Mouse (Mus musculus) heart, adult 2 months (tissue): ENCODE results near the gene Igfbp4. TPM values are rescaled to one million over a fixed set of nuclear protein-coding genes. Genes with fewer than 3 reads are reported as not detected.

Experiments
- DNase-seq, 2 experiments: peaks; one replicate each; pipeline ENCODE4 v3.0.0; 2021
- H3K27ac ChIP-seq: fragments of 200-600 bp; 2 replicates; pipeline ENCODE4 v1.8.1; 2022
- H3K27me3 ChIP-seq: fragments of 200-500 bp; 2 replicates; pipeline ENCODE4 v1.6.1; 2012; ENCODE audit warnings: mild to moderate bottlenecking, low read length, inconsistent platforms, mixed read lengths; ENCODE audit not compliant: control insufficient read depth, insufficient read depth
- H3K36me3 ChIP-seq: fragments of 200-500 bp; 2 replicates; pipeline ENCODE4 v1.6.1; 2012; ENCODE audit warnings: low read length, inconsistent platforms; ENCODE audit not compliant: control insufficient read depth, insufficient read depth
- H3K4me1 ChIP-seq: fragments of 200-500 bp; 2 replicates; pipeline ENCODE4 v1.6.1; 2011; ENCODE audit warnings: low read length; ENCODE audit not compliant: control insufficient read depth, insufficient read depth
- H3K4me3 ChIP-seq: fragments of 200-600 bp; 2 replicates; pipeline ENCODE4 v1.8.1; 2022
- H3K79me2 ChIP-seq: fragments of 200-500 bp; replicated peaks from 2 replicates; pipeline ENCODE4 v1.6.1; 2012; ENCODE audit warnings: mild to moderate bottlenecking, inconsistent platforms, low read length, moderate library complexity, mixed read lengths; ENCODE audit not compliant: control insufficient read depth, insufficient read depth
- H3K9ac ChIP-seq: fragments of 200-500 bp; 2 replicates; pipeline ENCODE4 v1.6.1; 2012; ENCODE audit warnings: low read depth, mild to moderate bottlenecking, control low read depth, inconsistent platforms, low read length, mixed read lengths
- CTCF ChIP-seq: fragments of 200-600 bp; IDR thresholded peaks from 2 replicates; pipeline ENCODE4 v1.8.1; 2022; ENCODE audit warnings: antibody characterized with exemption, mild to moderate bottlenecking, moderate library complexity
- EP300 ChIP-seq: fragments of 200-500 bp; IDR thresholded peaks from 2 replicates; pipeline ENCODE4 v1.6.1; 2011; ENCODE audit warnings: low read depth, low read length, control low read depth; ENCODE audit not compliant: insufficient read depth
- POLR2A ChIP-seq: fragments of 200-500 bp; IDR thresholded peaks from 2 replicates; pipeline ENCODE4 v1.6.1; 2011; ENCODE audit warnings: mild to moderate bottlenecking, low read depth, low read length, control low read depth; ENCODE audit not compliant: insufficient read depth
- WGBS: fragments of 180-500 bp; shearing (Covaris S2); methylation state at CpG from one replicate; pipeline ENCODE4 v1.1.7; 2018; 5-methylcytosine and 5-hydroxymethylcytosine counted together
- intact Hi-C: fragments of 180-260 bp; cut with DNase I; formaldehyde crosslinking; loops from one replicate; pipeline ENCODE4 v1.15.1; 2025
- polyA plus RNA-seq: library from polyadenylated mRNA; depleted of rRNA; stranded (reverse); fragments of >200 nt; gene quantifications from 2 replicates; pipeline ENCODE4 v1.2.3, GENCODE M21; 2012
- total RNA-seq, 2 experiments: library from RNA; stranded (reverse); gene quantifications; 2 replicates each; pipeline ENCODE4 v1.2.3; 2021

Gene Igfbp4
- total and polyA plus RNA-seq, 3 experiments, result 81.8 to 163 (median 84.2) TPM

DNA sequence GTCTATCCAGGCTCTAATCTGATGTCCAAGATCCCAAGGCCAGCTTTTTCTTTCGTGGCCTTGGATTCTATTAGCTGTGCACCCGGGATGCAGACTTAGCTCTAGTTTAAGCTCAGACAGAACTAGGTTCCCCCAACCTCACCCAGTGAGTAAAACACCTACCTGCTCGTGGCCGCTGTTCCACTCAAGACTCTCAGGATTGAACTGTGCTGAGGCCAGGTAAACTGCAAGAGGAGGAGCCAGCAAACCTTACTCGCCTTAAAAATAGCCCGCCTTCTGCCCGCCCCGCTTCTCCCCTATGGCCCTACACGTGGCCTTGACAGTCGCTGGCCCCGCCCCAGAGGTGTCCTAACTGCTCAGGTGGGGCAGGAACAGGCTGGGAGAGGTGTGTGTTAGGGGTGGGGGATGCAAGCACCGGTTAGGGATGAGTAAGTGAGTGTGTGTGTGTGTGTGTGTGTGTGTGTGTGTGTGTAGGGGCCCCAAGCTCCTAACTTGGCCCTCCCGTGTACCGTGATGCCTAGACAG lies 48.1 kb downstream of the Igfbp4 start, which contains the start of gene Tns4:
TSS of gene Tns4 (minus strand) at position 230 of the 525 bp plus-strand sequence.
- intact Hi-C loops, result no loop called here
- Histone ChIP-seq H3K27me3 (no peaks in the 10 kb centered on the region), H3K4me3 (no peak within 1 kb of the TSS), H3K79me2 (no peaks in the 10 kb centered on the region), H3K27ac (no peak within 1 kb of the TSS), H3K36me3 (no peaks in the 10 kb centered on the region), H3K9ac (no peak within 1 kb of the TSS), H3K4me1 (no peaks in the 10 kb centered on the region)
- TF ChIP-seq CTCF (no peak), POLR2A (no peak), EP300 (no peak)
- 77% methylated on average over 14 of the region's 14 CpGs for WGBS
- no peak for DNase-seq

DNA sequence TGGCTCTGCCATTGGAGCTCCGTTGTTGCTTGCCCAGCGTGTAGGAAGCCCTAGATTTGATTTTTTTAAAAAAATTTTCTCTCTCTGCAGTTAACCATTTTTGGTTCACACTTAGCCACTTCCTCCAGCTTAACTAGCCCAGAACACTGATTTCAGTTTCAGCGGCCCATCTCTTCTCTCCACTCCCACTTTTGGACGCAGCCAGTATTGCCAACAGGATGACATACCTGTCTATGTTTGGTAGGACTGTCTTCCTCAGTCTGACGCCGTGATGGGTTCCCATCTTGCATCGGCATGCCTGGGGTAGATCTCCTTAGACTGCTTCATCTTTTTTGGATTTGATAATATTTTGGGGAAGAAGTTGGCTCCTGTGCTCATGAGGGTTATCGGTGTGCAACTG lies 49.3 kb downstream of the Igfbp4 start:
- TF ChIP-seq CTCF (no peak), EP300 (no peak), POLR2A (no peak)
- no peak for DNase-seq
- Histone ChIP-seq H3K9ac (no peak overlapping the region), H3K36me3 (no peaks in the 10 kb centered on the region), H3K27ac (no peak overlapping the region), H3K4me1 (no peaks in the 10 kb centered on the region), H3K4me3 (no peak overlapping the region), H3K27me3 (no peaks in the 10 kb centered on the region), H3K79me2 (no peaks in the 10 kb centered on the region)
- 82% methylated on average over 8 of the region's 8 CpGs for WGBS
- intact Hi-C loops, result no loop called here

DNA sequence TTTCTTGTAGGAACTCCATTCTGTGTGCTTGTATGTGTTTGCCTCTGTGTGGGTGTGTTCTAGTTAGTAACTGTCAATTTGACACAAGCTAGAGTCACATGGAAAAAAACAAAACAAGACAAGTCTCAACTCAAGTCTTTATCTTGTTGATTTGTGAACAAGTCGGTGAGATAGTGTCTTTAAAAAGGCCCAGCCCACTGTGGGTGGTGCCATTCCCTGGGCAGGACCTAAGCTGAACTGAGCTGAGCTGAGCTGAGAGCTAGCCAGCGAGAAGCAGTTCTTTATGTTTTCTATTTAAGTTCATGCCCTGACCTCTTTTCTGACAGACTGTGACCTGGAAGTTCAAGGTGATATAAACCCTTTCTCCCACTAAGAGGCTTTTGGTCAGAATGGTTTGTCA lies 50.6 kb downstream of the Igfbp4 start:
- TF ChIP-seq POLR2A, result no peak
- TF ChIP-seq EP300, result no peak
- TF ChIP-seq CTCF, result no peak
- H3K79me2 ChIP-seq, result no peaks in the 10 kb centered on the region
- no peak for DNase-seq
- no peaks in the 10 kb centered on the region for H3K27me3 ChIP-seq
- H3K27ac ChIP-seq, result no peak overlapping the region
- intact Hi-C loops, result no loop called here
- no peaks in the 10 kb centered on the region for H3K36me3 ChIP-seq
- no peaks in the 10 kb centered on the region for H3K4me1 ChIP-seq
- H3K4me3 ChIP-seq, result no peak overlapping the region
- WGBS, result 54% methylated on average over 2 of the region's 2 CpGs
- H3K9ac ChIP-seq, result no peak overlapping the region

DNA sequence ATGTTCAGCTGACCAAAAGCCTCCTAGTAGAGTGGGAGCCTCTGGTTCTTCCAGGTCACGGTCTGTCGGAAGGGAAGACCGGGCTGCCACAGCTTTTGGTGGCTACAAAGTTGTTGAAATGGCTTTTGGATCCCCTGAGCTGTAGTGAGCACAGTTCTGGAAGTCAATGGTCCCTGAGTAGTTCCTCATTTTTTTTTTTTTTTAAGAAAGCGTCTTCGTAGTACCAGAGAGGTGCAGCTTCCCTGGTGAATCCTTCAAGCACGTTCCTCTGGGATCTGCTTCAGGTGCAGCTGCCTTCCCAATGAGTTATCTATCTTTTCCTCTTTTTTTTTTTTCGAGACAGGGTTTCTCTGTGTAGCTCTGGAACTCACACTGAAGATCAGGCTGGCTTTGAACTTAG lies 52.7 kb downstream of the Igfbp4 start:
- no peaks in the 10 kb centered on the region for H3K79me2 ChIP-seq
- no peak overlapping the region for H3K9ac ChIP-seq
- no peaks in the 10 kb centered on the region for H3K4me1 ChIP-seq
- no peaks in the 10 kb centered on the region for H3K36me3 ChIP-seq
- no peak for DNase-seq
- H3K4me3 ChIP-seq, result no peak overlapping the region
- no peak overlapping the region for H3K27ac ChIP-seq
- H3K27me3 ChIP-seq, result no peaks in the 10 kb centered on the region
- intact Hi-C loops, result no loop called here
- WGBS, result 82% methylated on average over 7 of the region's 7 CpGs
- TF ChIP-seq CTCF, result no peak
- no peak for TF ChIP-seq EP300
- TF ChIP-seq POLR2A, result no peak

DNA sequence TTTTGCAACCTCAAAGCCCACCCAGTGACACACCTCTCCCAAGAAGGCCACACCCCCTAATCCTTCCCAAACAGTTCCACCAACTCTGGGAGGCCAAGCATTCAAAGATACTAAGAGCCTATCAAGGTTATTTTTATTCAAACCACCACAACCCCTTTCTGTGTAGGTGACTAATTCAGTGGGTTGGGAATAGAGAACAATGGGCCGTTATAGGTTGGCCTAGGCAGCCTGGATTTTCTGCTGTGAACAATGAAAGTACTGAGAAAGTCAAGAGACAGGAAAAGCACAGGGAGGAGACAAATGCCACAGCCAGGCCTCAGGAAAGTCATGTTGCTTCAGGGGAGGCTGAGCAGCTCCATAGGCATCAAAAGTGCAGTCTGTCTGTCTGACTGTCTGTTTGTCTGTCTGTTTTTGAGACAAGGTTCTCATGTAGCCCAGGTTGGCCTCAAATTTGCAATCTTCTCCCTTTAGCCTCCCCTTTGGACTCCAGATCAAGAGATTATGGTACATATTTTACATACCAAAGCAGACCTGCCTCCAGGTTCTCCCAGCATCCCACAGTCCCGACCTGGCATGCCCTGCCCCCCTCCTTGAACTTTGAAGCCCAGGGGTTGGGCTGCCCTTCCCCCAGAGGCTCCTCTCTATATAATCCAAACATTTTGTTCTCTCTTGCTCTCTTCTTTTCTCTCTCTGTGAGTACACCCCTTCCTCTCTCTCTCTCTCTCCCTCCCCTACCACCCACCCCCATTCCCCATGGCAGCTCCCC lies 54.0 kb downstream of the Igfbp4 start:
- Histone ChIP-seq H3K27me3 (no peaks in the 10 kb centered on the region), H3K36me3 (no peaks in the 10 kb centered on the region), H3K27ac (no peak overlapping the region), H3K4me3 (no peak overlapping the region), H3K79me2 (no peaks in the 10 kb centered on the region), H3K4me1 (peaks cover 6% of the 10 kb centered on the region), H3K9ac (no peak overlapping the region)
- TF ChIP-seq CTCF (no peak), POLR2A (no peak), EP300 (no peak)
- 51% methylated on average over 2 of the region's 2 CpGs for WGBS
- no peak for DNase-seq
- intact Hi-C loops, result no loop called here

DNA sequence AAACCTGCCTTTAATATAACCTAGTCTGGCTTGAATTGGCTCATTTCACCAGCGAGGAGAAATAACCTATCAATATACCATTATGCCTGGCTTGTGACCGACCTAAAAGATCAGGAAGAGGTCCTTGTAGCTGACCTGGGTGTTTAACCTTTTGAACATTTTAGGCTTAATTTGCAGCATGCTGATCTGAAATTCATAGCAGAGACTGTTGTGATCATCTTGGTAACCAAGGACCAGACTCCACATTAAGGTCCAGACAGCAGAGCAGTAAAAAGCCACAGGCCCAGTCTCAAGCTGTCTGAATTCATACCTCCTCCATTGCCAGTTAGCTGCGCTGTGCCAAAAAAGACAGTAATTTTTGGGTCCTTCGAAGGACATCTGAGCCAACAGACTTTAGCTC lies 54.7 kb downstream of the Igfbp4 start:
- Histone ChIP-seq H3K27ac (no peak overlapping the region), H3K27me3 (no peaks in the 10 kb centered on the region), H3K4me3 (no peak overlapping the region), H3K4me1 (peaks cover 6% of the 10 kb centered on the region), H3K9ac (no peak overlapping the region), H3K79me2 (no peaks in the 10 kb centered on the region), H3K36me3 (no peaks in the 10 kb centered on the region)
- no peak for DNase-seq
- intact Hi-C loops, result no loop called here
- WGBS, result 90% methylated on average over 4 of the region's 4 CpGs
- TF ChIP-seq POLR2A (no peak), EP300 (no peak), CTCF (no peak)
